Comparison of ENCODE assay signal across 8 mouse cellular contexts in the genomic region with DNA sequence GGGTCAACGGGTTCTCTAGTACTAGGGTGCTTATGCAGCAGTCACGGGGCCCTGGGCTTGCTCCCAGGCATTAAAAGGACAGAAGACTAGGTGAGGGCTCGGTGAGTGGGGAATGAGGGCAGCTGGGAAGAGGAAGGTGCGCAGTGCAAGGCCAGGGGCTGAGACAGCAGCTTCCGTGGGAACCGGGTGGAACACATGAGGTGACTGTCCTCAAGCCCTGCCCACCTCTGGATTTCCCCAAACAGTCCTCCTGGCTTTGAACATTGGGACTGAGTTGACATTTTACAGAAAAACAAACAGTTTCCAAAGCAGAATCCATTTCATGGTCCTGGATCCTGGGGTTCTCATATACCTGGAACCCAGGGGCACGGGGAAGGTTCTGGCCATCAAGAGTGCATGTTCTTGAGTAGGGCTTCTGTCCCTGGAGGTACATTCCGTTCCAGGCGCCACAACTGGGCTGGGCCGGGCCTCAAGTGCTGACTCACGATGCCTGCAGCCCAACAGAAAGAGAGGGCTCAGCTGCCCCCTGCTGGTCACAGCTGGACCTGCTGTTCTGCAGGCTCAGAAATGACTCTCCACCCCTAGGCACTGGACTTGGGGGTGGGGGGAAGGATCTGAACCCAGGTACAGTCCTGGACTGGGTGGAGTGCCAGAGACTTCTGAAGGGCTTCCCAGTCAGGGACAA. TPM values are rescaled to one million over a fixed set of nuclear protein-coding genes. Genes with fewer than 3 reads are reported as not detected.
A peak's percentile ranks its signal among the peaks of the same experiment; 100 is the strongest.
DNase-seq lines count a peak whose midpoint lies in the region; ATAC-seq lines count a peak whose summit lies in the region.

No protein-coding gene starts in this region.

- intact Hi-C loops in left cerebral cortex, postnatal 10 days (cut with DNase I), result loop anchor here (2.0 to 10.0 kb wide), 2 partner anchors 57 to 155 kb away; no protein-coding TSS in a partner anchor

- DNase-seq in adipocyte (ENCODE audit: low spot score), result peak; percentile 96
- DNase-seq in embryo, embryonic 10 days (ENCODE audit: low spot score), result peak; percentile 91
- DNase-seq in gastrocnemius, postnatal 10 days, result peak; percentile 97
- DNase-seq in left cerebral cortex, postnatal 10 days (ENCODE audit: extremely low spot score in 1 of 2, low spot score in 2 of 2), result peak; percentile 86 to 95
- peak; percentile 93 to 94 for DNase-seq in right cerebral cortex, postnatal 10 days (ENCODE audit: low spot score in 2 of 2)
- DNase-seq in urinary bladder, postnatal 25 days (ENCODE audit: low spot score), result peak; percentile 92

- ATAC-seq in inflammation-experienced regulatory T-cells, adult 6 months, result peak; percentile 35
- ATAC-seq in megakaryocyte progenitor cell, adult 5-6 weeks (replicated peaks; ENCODE audit: poor library complexity), result peak; percentile 49

RNA-seq across cellular contexts. Expression of gene Frmd8, which starts 25.1 kb away (rescaled TPM):
- total RNA-seq in gastrocnemius, postnatal 10 days (2021), result 10 to 100 TPM in 1 of 2 experiments, 1 to 10 TPM in 1; 7.4 to 10.3 TPM
- 10 to 100 TPM; 57.3 to 71.3 (median 60.1) TPM for polyA plus RNA-seq in inflammation-experienced regulatory T-cells, adult 6 months (2017; shearing (Covaris generic))
- total RNA-seq in left cerebral cortex, postnatal 10 days (2021), result 10 to 100 TPM; 10.7 to 12.4 TPM
- 15.7 and 16.3 TPM in 2 replicates for total RNA-seq in megakaryocyte progenitor cell, adult 5-6 weeks (2015)
- 16.2 and 17.7 TPM in 2 replicates for total RNA-seq in megakaryocyte progenitor cell, adult 5-6 weeks (2017)

RNA-seq across cellular contexts. Expression of gene Slc25a45, which starts 27.6 kb away (rescaled TPM):
- 1 to 10 TPM; 2.6 to 3.5 TPM for total RNA-seq in gastrocnemius, postnatal 10 days (2021)
- 10 to 100 TPM; 48.8 to 54.8 (median 54.1) TPM for polyA plus RNA-seq in inflammation-experienced regulatory T-cells, adult 6 months (2017; shearing (Covaris generic))
- total RNA-seq in left cerebral cortex, postnatal 10 days (2021), result 1 to 10 TPM; 3.4 to 3.8 TPM
- 28.7 and 30.5 TPM in 2 replicates for total RNA-seq in megakaryocyte progenitor cell, adult 5-6 weeks (2015)
- 30.2 and 39.5 TPM in 2 replicates for total RNA-seq in megakaryocyte progenitor cell, adult 5-6 weeks (2017)

RNA-seq across cellular contexts. Expression of gene Tigd3, which starts 44.0 kb away (rescaled TPM):
- under 1 TPM; 0.82 to 0.95 TPM for total RNA-seq in gastrocnemius, postnatal 10 days (2021)
- polyA plus RNA-seq in inflammation-experienced regulatory T-cells, adult 6 months (2017; shearing (Covaris generic)), result 1 to 10 TPM in 1 of 3 experiments, under 1 TPM in 2; 0.36 to 1.1 (median 0.66) TPM
- total RNA-seq in left cerebral cortex, postnatal 10 days (2021), result 1 to 10 TPM; 6.5 to 8.1 TPM
- total RNA-seq in megakaryocyte progenitor cell, adult 5-6 weeks (2015), result 0.32 and 0.81 TPM in 2 replicates
- 1.5 and 2.8 TPM in 2 replicates for total RNA-seq in megakaryocyte progenitor cell, adult 5-6 weeks (2017)

Comparison
In these comparisons a context has a peak if more than half of its experiments do, and no peak if none do; other contexts are left out.
1. Peak in every context shown above with its lines: DNase-seq and ATAC-seq.
2. RNA of gene Slc25a45, which starts 27.6 kb away (total RNA-seq): 28.7 to 39.5 TPM in megakaryocyte progenitor cell, adult 5-6 weeks; 3.4 to 3.8 TPM in left cerebral cortex, postnatal 10 days and 2.6 to 3.5 TPM in gastrocnemius, postnatal 10 days; every median in the first group is over 4 times any median in the second.